Mouse (Mus musculus): ENCODE data around the gene Pck1. TPM values are rescaled to one million over a fixed set of nuclear protein-coding genes. Genes with fewer than 3 reads are reported as not detected.

Gene Pck1
- polyA plus RNA-seq, 2 experiments: 0.16 to 0.18 TPM

DNA sequence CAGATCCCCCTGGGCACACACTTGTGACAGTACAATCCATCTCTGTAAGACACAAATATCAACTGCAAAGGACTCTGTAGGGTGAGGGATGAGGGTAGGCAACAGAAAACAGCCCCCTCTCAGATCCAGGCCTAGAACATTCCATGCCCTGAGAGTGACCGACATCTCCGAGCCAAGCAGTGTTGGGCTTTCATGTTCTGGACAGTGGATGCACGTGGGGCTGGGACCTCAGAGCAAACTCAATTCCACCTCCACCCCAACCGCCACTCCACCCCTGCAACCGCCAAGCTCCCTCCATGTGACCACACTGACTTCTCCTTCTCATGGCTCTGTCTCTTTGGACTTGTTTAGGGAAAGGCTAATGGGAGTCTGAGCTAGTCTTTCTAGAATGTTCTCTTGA lies 19.1 kb downstream of the Pck1 start:
- no peaks in the 10 kb centered on the region for H3K36me3 ChIP-seq (replicated peaks; ENCODE audit: control insufficient read depth, insufficient read depth, low read depth)
- H3K27ac ChIP-seq: no peak overlapping the region
- peaks cover 0 to 23% of the 10 kb centered on the region in 2 experiments; a peak in 2 of 4 replicates for H3K4me1 ChIP-seq (replicated peaks; ENCODE audit: control insufficient read depth in 2 of 2, insufficient read depth in 2 of 2, low read length in 1 of 2)
- H3K4me3 ChIP-seq (ENCODE audit: insufficient read depth in 1 of 2, low read depth in 2 of 2, low read length in 2 of 2): no peak overlapping the region
- no peak overlapping the region for H3K9ac ChIP-seq (replicated peaks)
- ATAC-seq (ENCODE audit: insufficient read depth) (no peak), DNase-seq (ENCODE audit: low read depth in 3 of 3, low spot score in 3 of 3) (no peak)
- H3K27me3 ChIP-seq (ENCODE audit: control insufficient read depth, insufficient read depth, low read length): peaks cover 6% of the 10 kb centered on the region; the same call in 1 of the 2 replicates
- H3K9me3 ChIP-seq (ENCODE audit: control insufficient read depth, low read length): no peaks in the 10 kb centered on the region
- no peak overlapping the region for H3K4me2 ChIP-seq (ENCODE audit: low read depth)
- WGBS (ENCODE audit: insufficient replicate concordance): 39% methylated on average over 5 of the region's 5 CpGs
- TF ChIP-seq EP300 (IDR thresholded peaks at IDR 0.05; ENCODE audit: low read depth) (no peak), CTCF (IDR thresholded peaks at IDR 0.05; ENCODE audit: low read depth) (no peak)

DNA sequence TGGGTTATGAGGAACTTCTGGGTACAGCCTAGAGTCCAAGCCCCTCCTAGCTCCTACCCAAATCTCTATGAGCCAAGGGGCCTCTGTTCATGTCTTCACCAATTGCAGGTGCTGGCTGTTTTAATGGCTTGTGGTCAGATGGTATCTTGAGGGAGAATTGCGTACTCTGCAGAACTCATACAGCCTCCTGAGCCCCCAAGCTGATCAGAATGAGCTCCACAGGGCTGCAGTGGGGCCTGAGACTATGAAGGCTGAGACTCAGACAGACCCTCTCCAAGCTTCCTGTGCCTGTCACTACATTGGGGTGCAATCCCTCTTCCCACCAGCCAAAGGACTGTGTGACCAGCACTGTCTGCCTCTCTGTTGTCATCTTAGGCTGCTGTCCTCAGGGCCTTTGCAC lies 19.5 kb downstream of the Pck1 start:
- Histone ChIP-seq H3K27ac (no peak overlapping the region), H3K27me3 (ENCODE audit: control insufficient read depth, insufficient read depth, low read length) (peaks cover 6% of the 10 kb centered on the region; the same call in 1 of the 2 replicates)
- DNase-seq (ENCODE audit: low read depth in 3 of 3, low spot score in 3 of 3): no peak

DNA sequence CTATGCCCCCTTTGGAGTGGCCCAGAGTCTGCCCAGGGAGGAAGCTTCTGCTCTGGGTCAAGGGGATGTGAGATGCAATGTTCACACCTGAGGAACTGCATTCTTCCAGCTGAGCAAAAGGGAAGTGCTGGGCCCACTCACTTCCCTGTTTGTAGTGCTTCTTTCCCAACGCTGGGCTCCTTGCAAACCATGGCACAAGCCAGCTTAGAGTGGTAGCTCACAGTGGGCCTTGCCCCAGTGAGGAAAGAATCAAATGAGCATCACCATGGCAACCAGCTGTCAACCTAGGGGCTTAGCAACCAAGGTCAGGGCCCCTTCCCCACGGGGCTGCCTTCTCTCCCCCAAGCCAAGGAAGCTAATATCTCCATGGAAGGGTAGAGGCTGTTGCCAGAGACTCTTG lies 20.2 kb downstream of the Pck1 start:
- DNase-seq (ENCODE audit: low read depth in 3 of 3, low spot score in 3 of 3): no peak
- Histone ChIP-seq H3K27ac (no peak overlapping the region), H3K36me3 (replicated peaks; ENCODE audit: control insufficient read depth, insufficient read depth, low read depth) (no peaks in the 10 kb centered on the region), H3K9me3 (ENCODE audit: control insufficient read depth, low read length) (no peaks in the 10 kb centered on the region), H3K4me2 (ENCODE audit: low read depth) (no peak overlapping the region), H3K27me3 (ENCODE audit: control insufficient read depth, insufficient read depth, low read length) (peaks cover 6% of the 10 kb centered on the region; the same call in 1 of the 2 replicates), H3K9ac (replicated peaks) (no peak overlapping the region), H3K4me3 (ENCODE audit: insufficient read depth in 1 of 2, low read depth in 2 of 2, low read length in 2 of 2) (no peak overlapping the region), H3K4me1 (replicated peaks; ENCODE audit: control insufficient read depth in 2 of 2, insufficient read depth in 2 of 2, low read length in 1 of 2) (peaks cover 0 to 23% of the 10 kb centered on the region in 2 experiments; a peak in 2 of 4 replicates)
- no peak for ATAC-seq (ENCODE audit: insufficient read depth)
- WGBS (ENCODE audit: insufficient replicate concordance): 20% methylated on average over 2 of the region's 2 CpGs
- TF ChIP-seq CTCF (IDR thresholded peaks at IDR 0.05; ENCODE audit: low read depth) (no peak), EP300 (IDR thresholded peaks at IDR 0.05; ENCODE audit: low read depth) (no peak)

More for the DNA sequence above, 19.5 kb downstream of the Pck1 start:
- no peak for TF ChIP-seq CTCF (IDR thresholded peaks at IDR 0.05; ENCODE audit: low read depth)
- no peak for TF ChIP-seq EP300 (IDR thresholded peaks at IDR 0.05; ENCODE audit: low read depth)
- H3K9ac ChIP-seq (replicated peaks): no peak overlapping the region
- no peaks in the 10 kb centered on the region for H3K36me3 ChIP-seq (replicated peaks; ENCODE audit: control insufficient read depth, insufficient read depth, low read depth)
- ATAC-seq (ENCODE audit: insufficient read depth): no peak
- no peaks in the 10 kb centered on the region for H3K9me3 ChIP-seq (ENCODE audit: control insufficient read depth, low read length)
- WGBS (ENCODE audit: insufficient replicate concordance): 17% methylated on average over 1 of the region's 1 CpGs
- H3K4me3 ChIP-seq (ENCODE audit: insufficient read depth in 1 of 2, low read depth in 2 of 2, low read length in 2 of 2): no peak overlapping the region
- H3K4me2 ChIP-seq (ENCODE audit: low read depth): no peak overlapping the region
- peaks cover 0 to 23% of the 10 kb centered on the region in 2 experiments; a peak in 2 of 4 replicates for H3K4me1 ChIP-seq (replicated peaks; ENCODE audit: control insufficient read depth in 2 of 2, insufficient read depth in 2 of 2, low read length in 1 of 2)

DNA sequence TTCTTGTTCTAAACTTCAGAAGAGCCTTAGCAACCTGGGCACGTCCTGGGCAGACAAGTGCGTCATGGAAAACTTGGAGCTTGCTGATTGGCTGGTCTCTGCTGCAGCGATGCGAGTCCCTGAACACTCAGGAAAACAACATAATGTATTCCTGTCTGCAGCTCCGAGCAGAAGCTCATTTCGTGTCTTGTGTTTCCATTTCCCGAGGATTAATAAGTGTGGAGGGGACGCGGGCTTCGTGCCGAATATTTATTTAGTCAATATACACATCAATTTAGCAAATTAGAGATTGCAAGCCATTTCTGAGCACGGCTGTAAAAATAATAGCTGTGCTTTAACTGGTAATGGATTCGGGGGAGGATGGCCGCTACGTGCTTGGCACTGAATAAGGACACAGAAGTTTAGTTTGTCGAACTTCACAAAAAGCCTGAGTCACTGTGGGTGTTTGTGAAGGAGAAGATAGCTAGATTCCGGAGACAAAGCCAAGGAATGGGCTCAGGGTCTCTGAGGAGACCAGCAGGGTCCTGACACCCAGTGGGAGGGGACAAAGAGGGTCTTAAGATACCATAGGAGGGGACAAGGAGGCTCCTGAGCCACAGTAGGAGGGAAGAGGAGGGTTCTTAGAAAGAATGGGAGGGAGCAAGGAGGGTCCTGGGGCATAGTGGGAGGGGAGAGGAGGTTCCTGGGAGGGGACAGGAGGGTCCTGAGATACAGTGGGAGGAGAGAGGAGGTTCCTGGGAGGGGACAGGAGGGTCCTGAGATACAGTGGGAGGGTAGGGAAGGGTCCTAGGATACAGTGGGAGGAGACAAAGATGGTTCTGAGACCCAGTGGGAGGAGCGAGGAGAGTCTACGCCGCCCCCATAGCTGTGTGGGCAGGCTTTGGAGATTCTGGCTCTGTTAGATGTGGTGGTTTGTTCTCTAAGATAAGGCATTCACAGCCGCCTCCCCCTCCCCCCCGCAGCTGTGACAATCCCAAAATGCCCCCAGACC lies 21.0 kb downstream of the Pck1 start:
- H3K9me3 ChIP-seq (ENCODE audit: control insufficient read depth, low read length): no peaks in the 10 kb centered on the region
- no peak overlapping the region for H3K9ac ChIP-seq (replicated peaks)
- TF ChIP-seq CTCF (IDR thresholded peaks at IDR 0.05; ENCODE audit: low read depth) (no peak), EP300 (IDR thresholded peaks at IDR 0.05; ENCODE audit: low read depth) (peak; percentile 13; the same call in 1 of the 2 replicates)
- DNase-seq (ENCODE audit: low read depth in 3 of 3, low spot score in 3 of 3): no peak
- peaks cover 6% of the 10 kb centered on the region; the same call in 1 of the 2 replicates for H3K27me3 ChIP-seq (ENCODE audit: control insufficient read depth, insufficient read depth, low read length)
- no peaks in the 10 kb centered on the region for H3K36me3 ChIP-seq (replicated peaks; ENCODE audit: control insufficient read depth, insufficient read depth, low read depth)
- ATAC-seq (ENCODE audit: insufficient read depth): peak; percentile 81
- H3K4me1 ChIP-seq (replicated peaks; ENCODE audit: control insufficient read depth in 2 of 2, insufficient read depth in 2 of 2, low read length in 1 of 2): peaks cover 0 to 23% of the 10 kb centered on the region in 2 experiments; a peak in 2 of 4 replicates
- H3K27ac ChIP-seq: no peak overlapping the region
- WGBS (ENCODE audit: insufficient replicate concordance): 9% methylated on average over 22 of the region's 22 CpGs
- peak overlapping the region in 1 of 2 experiments; percentile 32; a peak in 1 of 4 replicates for H3K4me3 ChIP-seq (ENCODE audit: insufficient read depth in 1 of 2, low read depth in 2 of 2, low read length in 2 of 2)
- peak overlapping the region; percentile 35 for H3K4me2 ChIP-seq (ENCODE audit: low read depth)

DNA sequence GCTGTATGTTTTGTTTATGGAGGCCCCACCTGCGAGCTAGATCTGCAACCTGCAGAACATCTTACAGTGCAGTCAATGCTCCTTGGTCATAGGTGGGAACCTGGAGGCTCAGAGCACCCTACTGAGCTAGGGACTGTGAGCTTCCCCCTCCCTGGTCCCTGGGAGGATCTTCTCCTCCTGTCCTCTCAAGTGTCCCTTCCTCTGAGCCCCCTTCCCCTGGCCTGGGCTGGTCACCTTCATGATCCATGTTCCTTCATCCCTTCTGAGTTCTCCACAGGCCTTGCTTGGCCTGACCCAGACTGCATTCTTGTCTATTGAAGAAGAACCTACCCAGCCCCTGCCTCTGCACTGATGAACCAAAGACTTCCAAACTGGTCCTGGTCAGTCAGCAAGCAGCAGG lies 21.7 kb downstream of the Pck1 start:
- no peak for ATAC-seq (ENCODE audit: insufficient read depth)
- no peak for DNase-seq (ENCODE audit: low read depth in 3 of 3, low spot score in 3 of 3)
- peak overlapping the region; percentile 35; the same call in 1 of the 2 replicates for H3K4me2 ChIP-seq (ENCODE audit: low read depth)
- 27% methylated on average over 1 of the region's 1 CpGs for WGBS (ENCODE audit: insufficient replicate concordance)
- no peaks in the 10 kb centered on the region for H3K36me3 ChIP-seq (replicated peaks; ENCODE audit: control insufficient read depth, insufficient read depth, low read depth)
- H3K9ac ChIP-seq (replicated peaks): no peak overlapping the region
- H3K9me3 ChIP-seq (ENCODE audit: control insufficient read depth, low read length): no peaks in the 10 kb centered on the region
- no peak overlapping the region for H3K27ac ChIP-seq
- TF ChIP-seq EP300 (IDR thresholded peaks at IDR 0.05; ENCODE audit: low read depth): no peak
- TF ChIP-seq CTCF (IDR thresholded peaks at IDR 0.05; ENCODE audit: low read depth): no peak
- H3K4me1 ChIP-seq (replicated peaks; ENCODE audit: control insufficient read depth in 2 of 2, insufficient read depth in 2 of 2, low read length in 1 of 2): peaks cover 0 to 23% of the 10 kb centered on the region in 2 experiments; a peak in 2 of 4 replicates
- H3K4me3 ChIP-seq (ENCODE audit: insufficient read depth in 1 of 2, low read depth in 2 of 2, low read length in 2 of 2): no peak overlapping the region
- H3K27me3 ChIP-seq (ENCODE audit: control insufficient read depth, insufficient read depth, low read length): peaks cover 6% of the 10 kb centered on the region; the same call in 1 of the 2 replicates

Data from liver, embryonic 14.5 days (tissue).